Mouse (Mus musculus): ENCODE data around the gene Moap1. TPM values are rescaled to one million over a fixed set of nuclear protein-coding genes. Genes with fewer than 3 reads are reported as not detected.

Moap1 gene
- polyA plus RNA-seq, 1 experiment from 2014 or later, result 18.4 TPM

DNA sequence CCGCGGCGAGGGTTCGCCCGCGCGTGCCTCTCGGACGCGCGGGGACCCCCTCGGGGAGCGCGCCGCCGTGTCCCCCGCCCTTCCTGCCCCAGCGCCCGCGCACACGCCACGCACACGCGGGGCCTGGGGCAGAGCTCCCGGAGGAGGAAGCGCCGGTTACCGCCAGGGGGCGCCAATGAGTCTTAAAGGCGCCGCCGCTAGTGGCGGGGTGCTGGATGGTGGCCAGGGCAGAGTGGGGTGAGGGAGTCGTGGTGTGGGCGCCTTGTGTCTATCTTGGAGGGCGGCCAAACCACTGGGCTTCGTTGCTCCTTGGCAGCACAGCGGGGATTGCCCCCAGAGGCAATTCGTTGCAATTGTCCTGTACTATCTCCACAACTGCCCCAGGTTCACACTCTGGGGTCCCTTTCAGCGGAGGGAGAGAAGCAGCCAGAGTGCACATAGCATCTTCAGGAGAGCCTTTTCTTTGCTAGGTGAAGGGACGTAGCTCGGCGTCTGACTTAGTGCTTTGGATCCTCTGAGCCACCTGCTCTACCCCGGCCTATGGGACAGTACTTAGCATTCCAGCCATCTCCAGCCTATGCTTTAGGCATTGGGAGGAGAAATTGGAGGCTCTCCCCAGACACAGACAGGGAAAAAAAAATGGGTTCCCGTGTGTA, 38.1 kb downstream of the Moap1 start:
- Histone ChIP-seq H3K9me3 (ENCODE audit: control insufficient read depth, low read length) (no peaks in the 10 kb centered on the region), H3K4me2 (peak overlapping the region; percentile 98), H3K4me3 (ENCODE audit: low read depth, low read length) (peak overlapping the region; percentile 81), H3K9ac (ENCODE audit: low read depth, low read length) (peak overlapping the region; percentile 84), H3K36me3 (ENCODE audit: control insufficient read depth, insufficient read depth, low read length) (no peaks in the 10 kb centered on the region), H3K27me3 (replicated peaks; ENCODE audit: control insufficient read depth, insufficient read depth, low read length) (no peaks in the 10 kb centered on the region), H3K4me1 (replicated peaks; ENCODE audit: control insufficient read depth, insufficient read depth, low read length) (peaks cover 22% of the 10 kb centered on the region), H3K27ac (ENCODE audit: low read depth, low read length) (peak overlapping the region; percentile 77)
- peak; percentile 77 for ATAC-seq (replicated peaks; ENCODE audit: low FRiP score)
- no peak for DNase-seq (ENCODE audit: low spot score)
- 4% methylated on average over 45 of the region's 45 CpGs for WGBS

- Histone ChIP-seq H3K4me1 (replicated peaks; ENCODE audit: control insufficient read depth, insufficient read depth, low read length) (peaks cover 27% of the 10 kb centered on the region), H3K4me2 (peak within 1 kb of the TSS; percentile 98), H3K27me3 (replicated peaks; ENCODE audit: control insufficient read depth, insufficient read depth, low read length) (no peaks in the 10 kb centered on the region), H3K9me3 (ENCODE audit: control insufficient read depth, low read length) (no peaks in the 10 kb centered on the region), H3K27ac (ENCODE audit: low read depth, low read length) (peak within 1 kb of the TSS; percentile 77), H3K36me3 (ENCODE audit: control insufficient read depth, insufficient read depth, low read length) (no peaks in the 10 kb centered on the region), H3K9ac (ENCODE audit: low read depth, low read length) (peak within 1 kb of the TSS; percentile 84), H3K4me3 (ENCODE audit: low read depth, low read length) (peak within 1 kb of the TSS; percentile 81)
- ATAC-seq (replicated peaks; ENCODE audit: low FRiP score) (peak; percentile 88), DNase-seq (ENCODE audit: low spot score) (peak; percentile 68)
- under 1% methylated on average over 64 of the region's 105 CpGs for WGBS
Measured at GRCm38 (mm10) chr12:102704457-102705198, 38.8 kb downstream of the Moap1 start, which contains the start of gene Itpk1. Gene Itpk1 (minus strand): TSS chr12:102704930.

- Histone ChIP-seq H3K4me3 (ENCODE audit: low read depth, low read length) (peak overlapping the region; percentile 81), H3K27ac (ENCODE audit: low read depth, low read length) (no peak overlapping the region), H3K9ac (ENCODE audit: low read depth, low read length) (peak overlapping the region; percentile 84), H3K4me2 (peak overlapping the region; percentile 98), H3K27me3 (replicated peaks; ENCODE audit: control insufficient read depth, insufficient read depth, low read length) (no peaks in the 10 kb centered on the region), H3K9me3 (ENCODE audit: control insufficient read depth, low read length) (no peaks in the 10 kb centered on the region), H3K36me3 (ENCODE audit: control insufficient read depth, insufficient read depth, low read length) (no peaks in the 10 kb centered on the region), H3K4me1 (replicated peaks; ENCODE audit: control insufficient read depth, insufficient read depth, low read length) (peaks cover 28% of the 10 kb centered on the region)
- 14% methylated on average over 17 of the region's 17 CpGs for WGBS
- peak; percentile 20 for ATAC-seq (replicated peaks; ENCODE audit: low FRiP score)
- DNase-seq (ENCODE audit: low spot score), result peak; percentile 49
Measured at GRCm38 (mm10) chr12:102703921-102704408, 39.5 kb downstream of the Moap1 start.

- H3K4me2 ChIP-seq, result peak overlapping the region; percentile 98
- H3K4me1 ChIP-seq (replicated peaks; ENCODE audit: control insufficient read depth, insufficient read depth, low read length), result peaks cover 32% of the 10 kb centered on the region
- no peaks in the 10 kb centered on the region for H3K27me3 ChIP-seq (replicated peaks; ENCODE audit: control insufficient read depth, insufficient read depth, low read length)
- H3K9me3 ChIP-seq (ENCODE audit: control insufficient read depth, low read length), result no peaks in the 10 kb centered on the region
- H3K27ac ChIP-seq (ENCODE audit: low read depth, low read length), result no peak overlapping the region
- no peaks in the 10 kb centered on the region for H3K36me3 ChIP-seq (ENCODE audit: control insufficient read depth, insufficient read depth, low read length)
- H3K4me3 ChIP-seq (ENCODE audit: low read depth, low read length), result peak overlapping the region; percentile 81
- DNase-seq (ENCODE audit: low spot score) (no peak), ATAC-seq (replicated peaks; ENCODE audit: low FRiP score) (no peak)
- 53% methylated on average over 6 of the region's 6 CpGs for WGBS
- H3K9ac ChIP-seq (ENCODE audit: low read depth, low read length), result 0 out of 2 replicates have a peak overlapping the region, but pooled peaks have one; percentile 30
Measured at GRCm38 (mm10) chr12:102703441-102703840, 40.0 kb downstream of the Moap1 start.

DNA sequence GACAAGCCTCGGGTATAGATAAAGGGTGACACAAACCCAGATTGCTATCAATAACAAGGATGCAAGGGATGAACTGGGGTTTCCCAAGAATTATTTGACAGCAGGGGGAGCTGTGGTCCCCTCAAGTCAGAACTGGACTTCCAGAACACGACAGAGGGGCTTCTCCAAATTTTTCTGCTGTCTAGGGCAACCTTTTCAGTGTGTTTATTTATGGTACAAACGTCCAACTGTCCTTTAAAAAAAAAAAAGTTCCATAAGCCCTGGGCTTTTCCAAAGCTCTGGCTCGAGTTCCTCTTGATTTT, 40.4 kb downstream of the Moap1 start:
- Histone ChIP-seq H3K36me3 (ENCODE audit: control insufficient read depth, insufficient read depth, low read length) (no peaks in the 10 kb centered on the region), H3K9ac (ENCODE audit: low read depth, low read length) (0 out of 2 replicates have a peak overlapping the region, but pooled peaks have one; percentile 30), H3K4me2 (peak overlapping the region; percentile 98), H3K4me3 (ENCODE audit: low read depth, low read length) (peak overlapping the region; percentile 28), H3K9me3 (ENCODE audit: control insufficient read depth, low read length) (no peaks in the 10 kb centered on the region), H3K27ac (ENCODE audit: low read depth, low read length) (0 out of 2 replicates have a peak overlapping the region, but pooled peaks have one; percentile 38), H3K27me3 (replicated peaks; ENCODE audit: control insufficient read depth, insufficient read depth, low read length) (no peaks in the 10 kb centered on the region), H3K4me1 (replicated peaks; ENCODE audit: control insufficient read depth, insufficient read depth, low read length) (peaks cover 36% of the 10 kb centered on the region)
- WGBS, result 8% methylated on average over 4 of the region's 4 CpGs
- DNase-seq (ENCODE audit: low spot score), result no peak
- no peak for ATAC-seq (replicated peaks; ENCODE audit: low FRiP score)

GRCm38 (mm10) chr12:102702356-102703110, 40.9 kb downstream of the Moap1 start:
- DNase-seq (ENCODE audit: low spot score), result peak; percentile 74
- ATAC-seq (replicated peaks; ENCODE audit: low FRiP score), result no peak
- H3K27ac ChIP-seq (ENCODE audit: low read depth, low read length), result peak overlapping the region; percentile 38; the same call in 1 of the 2 replicates
- H3K9me3 ChIP-seq (ENCODE audit: control insufficient read depth, low read length), result no peaks in the 10 kb centered on the region
- peak overlapping the region; percentile 98 for H3K4me2 ChIP-seq
- H3K36me3 ChIP-seq (ENCODE audit: control insufficient read depth, insufficient read depth, low read length), result no peaks in the 10 kb centered on the region
- H3K27me3 ChIP-seq (replicated peaks; ENCODE audit: control insufficient read depth, insufficient read depth, low read length), result no peaks in the 10 kb centered on the region
- WGBS, result 10% methylated on average over 15 of the region's 15 CpGs
- H3K4me3 ChIP-seq (ENCODE audit: low read depth, low read length), result peak overlapping the region; percentile 28
- peaks cover 41% of the 10 kb centered on the region for H3K4me1 ChIP-seq (replicated peaks; ENCODE audit: control insufficient read depth, insufficient read depth, low read length)
- H3K9ac ChIP-seq (ENCODE audit: low read depth, low read length), result no peak overlapping the region

DNA sequence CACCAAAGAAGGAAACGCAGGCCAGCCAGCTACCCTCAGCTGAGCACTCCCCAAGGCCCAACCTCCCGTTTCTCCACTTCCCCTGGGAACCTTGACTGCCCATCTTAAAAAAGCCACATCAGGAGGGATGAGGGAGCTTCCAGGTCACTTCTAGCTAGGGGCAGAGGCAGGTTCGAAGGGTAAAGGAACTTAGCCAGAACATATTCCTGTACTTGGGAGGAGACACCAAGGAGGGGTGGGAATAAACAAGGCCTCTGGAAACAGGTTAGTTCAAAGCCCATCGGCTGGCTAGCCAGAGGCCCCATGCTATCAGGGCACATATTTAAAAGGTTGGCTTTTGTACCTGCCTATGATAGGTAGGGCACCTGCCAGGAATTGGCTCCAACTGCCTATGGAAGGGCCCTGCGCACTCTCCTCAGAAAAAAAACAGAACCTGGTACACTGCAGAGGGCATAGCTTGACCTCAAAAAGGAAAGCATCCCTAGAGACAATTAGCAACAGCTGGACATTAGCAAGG, 41.7 kb downstream of the Moap1 start:
- ATAC-seq (replicated peaks; ENCODE audit: low FRiP score), result no peak
- no peak overlapping the region for H3K4me2 ChIP-seq
- no peak for DNase-seq (ENCODE audit: low spot score)
- H3K9ac ChIP-seq (ENCODE audit: low read depth, low read length), result no peak overlapping the region
- no peak overlapping the region for H3K4me3 ChIP-seq (ENCODE audit: low read depth, low read length)
- no peaks in the 10 kb centered on the region for H3K9me3 ChIP-seq (ENCODE audit: control insufficient read depth, low read length)
- no peak overlapping the region for H3K27ac ChIP-seq (ENCODE audit: low read depth, low read length)
- no peaks in the 10 kb centered on the region for H3K36me3 ChIP-seq (ENCODE audit: control insufficient read depth, insufficient read depth, low read length)
- 81% methylated on average over 5 of the region's 5 CpGs for WGBS
- no peaks in the 10 kb centered on the region for H3K27me3 ChIP-seq (replicated peaks; ENCODE audit: control insufficient read depth, insufficient read depth, low read length)
- H3K4me1 ChIP-seq (replicated peaks; ENCODE audit: control insufficient read depth, insufficient read depth, low read length), result peaks cover 49% of the 10 kb centered on the region

GRCm38 (mm10) chr12:102700453-102700852, 43.0 kb downstream of the Moap1 start:
- ATAC-seq (replicated peaks; ENCODE audit: low FRiP score), result no peak
- H3K27ac ChIP-seq (ENCODE audit: low read depth, low read length), result no peak overlapping the region
- H3K9ac ChIP-seq (ENCODE audit: low read depth, low read length), result no peak overlapping the region
- 70% methylated on average over 12 of the region's 12 CpGs for WGBS
- H3K9me3 ChIP-seq (ENCODE audit: control insufficient read depth, low read length), result no peaks in the 10 kb centered on the region
- H3K4me3 ChIP-seq (ENCODE audit: low read depth, low read length), result no peak overlapping the region
- H3K36me3 ChIP-seq (ENCODE audit: control insufficient read depth, insufficient read depth, low read length), result no peaks in the 10 kb centered on the region
- H3K27me3 ChIP-seq (replicated peaks; ENCODE audit: control insufficient read depth, insufficient read depth, low read length), result no peaks in the 10 kb centered on the region
- H3K4me1 ChIP-seq (replicated peaks; ENCODE audit: control insufficient read depth, insufficient read depth, low read length), result peaks cover 48% of the 10 kb centered on the region
- DNase-seq (ENCODE audit: low spot score), result no peak
- H3K4me2 ChIP-seq, result no peak overlapping the region

Measured in liver, embryonic 11.5 days (tissue).